Mouse (Mus musculus) spleen, adult 12 weeks (tissue): ENCODE measurements around the gene Urb2.

ENCODE experiments used
- DNase-seq: peaks from one replicate; pipeline ENCODE4 v3.0.0; 2022; ENCODE audit warnings: low spot score

Urb2 gene

DNA sequence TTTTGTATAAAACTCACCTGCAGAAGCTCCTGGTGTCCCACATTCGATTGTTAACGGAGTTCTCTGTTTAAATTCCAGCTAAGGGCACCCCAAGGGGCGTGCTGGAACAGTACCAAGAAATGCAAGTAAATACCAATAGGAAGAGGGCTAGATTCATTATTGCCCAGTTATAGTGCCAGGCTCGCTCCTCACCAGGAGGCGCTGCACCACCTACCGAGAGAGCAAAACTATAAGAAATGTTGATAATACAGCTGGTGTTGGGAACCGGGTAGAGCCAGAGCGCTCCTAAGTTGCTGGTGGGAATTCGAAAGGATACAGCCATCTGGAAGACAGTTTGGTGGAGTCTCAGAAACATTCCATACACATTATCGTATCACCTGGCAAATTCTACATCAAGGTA, 56.7 kb downstream of the Urb2 start:
- no peak for DNase-seq

DNA sequence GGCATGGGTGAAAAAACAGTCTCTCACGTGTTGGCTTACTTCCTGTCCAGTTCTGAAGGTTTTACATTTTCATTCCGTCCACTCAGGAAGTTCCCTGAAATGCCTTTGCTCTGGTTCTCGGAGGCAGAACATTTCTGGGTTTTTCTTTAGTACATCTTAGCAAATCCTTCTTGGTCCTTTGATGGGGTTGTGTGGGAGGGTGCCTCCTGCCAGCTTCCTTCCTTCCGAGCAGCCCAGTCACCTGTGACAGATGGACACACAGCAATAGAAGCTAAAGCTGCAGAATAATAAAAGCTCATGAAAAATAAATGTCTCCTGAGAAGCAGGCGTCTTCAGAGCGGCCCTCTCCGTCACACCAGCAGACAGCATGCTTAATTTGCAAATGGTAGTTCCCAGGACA, 57.7 kb downstream of the Urb2 start:
- DNase-seq, result no peak

DNA sequence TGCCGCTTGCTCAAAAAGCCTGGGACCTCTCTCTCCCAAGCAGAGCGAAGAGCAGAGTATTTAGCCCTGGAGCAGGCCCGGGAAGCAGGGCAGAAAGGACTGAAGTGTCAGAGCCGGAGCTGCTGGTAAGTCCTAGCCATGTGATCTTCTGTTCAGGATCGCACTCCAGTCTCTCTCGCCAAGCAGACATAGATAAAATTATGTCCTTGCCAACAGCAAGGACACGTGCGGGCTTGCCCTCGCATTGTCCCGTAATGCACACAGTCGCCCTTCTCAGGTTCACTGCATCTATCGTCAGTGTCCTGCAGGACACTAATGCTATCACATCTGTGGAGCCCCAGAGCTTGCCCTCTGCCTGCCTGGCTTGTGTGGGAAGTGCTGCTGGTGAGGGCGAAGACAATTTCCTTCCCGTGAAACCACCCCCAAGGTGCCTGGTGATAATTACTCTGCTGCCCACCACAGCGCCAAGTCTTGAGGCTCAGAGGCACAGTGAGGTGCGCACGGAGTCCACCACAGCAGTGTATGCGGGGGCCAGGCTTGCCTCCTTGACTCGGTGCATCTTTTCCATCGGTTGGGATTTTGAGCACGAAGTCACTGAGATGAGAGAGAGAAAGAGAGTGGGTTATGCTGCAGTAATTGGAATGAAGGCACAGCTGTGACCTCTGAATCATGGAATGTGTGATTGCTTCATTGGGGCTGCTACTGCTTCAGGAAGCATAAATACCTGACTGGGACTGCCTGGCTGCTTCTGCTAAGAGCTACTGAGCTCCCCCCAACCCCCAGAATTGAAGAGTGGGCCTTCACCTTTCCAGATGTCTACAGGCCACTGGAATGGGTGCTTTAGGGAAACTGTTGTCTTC, 59.4 kb downstream of the Urb2 start:
- DNase-seq, result no peak

DNA sequence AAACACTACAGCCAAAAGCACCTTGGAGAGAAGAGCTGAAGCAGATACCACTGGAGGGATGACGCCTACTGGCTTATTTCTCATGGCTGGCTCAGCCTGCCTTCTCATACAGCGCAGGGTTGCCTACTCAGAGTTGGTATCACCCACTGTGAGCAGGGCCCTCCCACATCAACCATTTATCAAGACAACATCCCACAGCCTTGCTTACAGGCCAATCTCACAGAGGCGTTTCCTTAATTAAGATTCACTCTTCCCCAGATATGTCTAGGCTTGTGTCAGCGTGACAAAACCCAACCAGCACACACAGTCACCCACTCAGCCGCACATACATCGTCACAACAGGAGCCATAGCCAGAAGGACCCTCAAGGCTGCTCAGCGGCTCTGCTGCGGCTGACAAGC, 61.3 kb downstream of the Urb2 start:
- no peak for DNase-seq

DNA sequence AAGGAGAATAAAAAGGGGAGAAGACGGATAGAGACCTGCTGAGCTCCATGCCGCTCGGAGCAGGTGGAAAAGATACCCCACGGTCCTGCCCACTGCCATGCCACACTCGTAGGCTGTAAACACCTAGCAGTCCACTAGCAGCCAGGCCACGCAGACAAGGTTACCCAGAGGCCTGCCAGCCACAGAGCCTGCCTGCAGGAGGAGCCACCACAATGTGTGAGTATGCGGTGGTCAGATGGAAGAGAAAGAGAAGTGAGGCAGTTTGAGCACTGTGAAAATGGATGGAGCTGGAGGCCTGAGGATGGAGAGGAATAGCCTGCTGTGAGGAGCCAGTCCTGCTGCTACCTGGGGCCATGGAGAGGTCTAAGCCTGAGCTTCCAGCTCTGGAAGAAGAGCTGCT, 62.3 kb downstream of the Urb2 start:
- no peak for DNase-seq

DNA sequence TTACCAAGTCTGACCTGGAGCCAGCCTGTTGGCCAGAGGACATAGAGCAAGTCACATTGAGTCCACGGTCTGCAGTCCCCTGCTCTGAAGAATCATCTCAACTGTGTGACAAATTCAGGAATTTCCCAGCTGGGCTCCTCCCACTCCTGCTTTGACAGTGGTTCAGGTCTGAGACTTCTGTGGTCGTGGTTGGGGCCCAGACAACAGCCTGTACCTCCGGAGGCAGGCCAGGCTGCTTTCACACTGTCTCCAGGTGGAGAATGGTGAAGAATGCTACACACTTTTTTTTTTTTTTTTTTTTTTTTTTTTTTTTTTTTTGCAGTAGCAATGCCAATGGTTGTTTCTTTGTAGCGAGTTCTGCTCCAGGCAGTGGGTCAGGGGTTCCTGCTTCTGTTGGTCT, 64.4 kb downstream of the Urb2 start:
- DNase-seq, result no peak

DNA sequence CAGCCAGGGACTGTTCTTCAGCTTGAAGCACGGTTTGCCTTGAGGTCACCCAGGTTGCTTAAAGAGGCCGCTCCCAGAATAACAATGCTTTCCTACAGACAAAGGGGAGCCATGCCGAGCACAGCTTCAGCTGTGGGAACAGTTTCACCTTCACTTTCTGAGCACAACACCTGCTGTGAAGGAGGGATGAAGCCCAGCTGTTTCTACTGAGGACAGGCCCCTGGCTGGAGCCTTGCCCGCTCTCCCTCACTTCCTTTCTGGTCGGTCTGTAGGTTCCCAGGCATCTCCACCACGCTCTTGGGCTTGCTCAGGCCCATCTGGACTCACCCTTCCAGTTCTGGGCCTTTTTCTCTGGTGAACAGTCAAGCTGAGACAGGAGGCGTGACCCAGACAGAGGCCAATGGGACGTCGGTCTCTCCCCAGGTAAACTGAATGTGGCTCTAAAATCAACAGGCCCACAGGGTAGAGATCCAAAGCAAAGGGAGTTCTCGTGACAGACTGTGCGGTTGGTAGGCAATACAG, 66.8 kb downstream of the Urb2 start:
- no peak for DNase-seq

GRCm38 (mm10) chr8:124089016-124089415, 67.7 kb downstream of the Urb2 start:
- no peak for DNase-seq

DNA sequence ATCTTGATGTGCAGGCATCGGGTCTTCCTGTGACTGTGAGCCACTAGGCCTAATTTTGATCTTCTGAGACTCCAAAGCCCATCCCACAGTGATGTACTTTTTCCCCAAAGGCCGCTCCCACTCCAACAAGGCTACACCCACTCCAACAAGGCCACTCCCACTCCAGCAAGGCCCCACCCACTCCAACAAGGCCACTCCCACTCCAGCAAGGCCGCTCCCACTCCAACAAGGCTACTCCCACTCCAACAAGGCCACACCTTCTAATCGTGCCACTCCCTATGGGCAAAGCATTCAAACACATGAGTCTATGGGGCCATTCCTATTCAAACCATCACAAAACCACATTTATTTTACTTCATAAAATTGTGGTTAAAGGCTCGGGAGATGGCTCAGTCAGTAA, 69.2 kb downstream of the Urb2 start:
- DNase-seq, result no peak
